Mouse (Mus musculus) adrenal gland (tissue): ENCODE results near the gene Tmc3.

Source experiments
- intact Hi-C: fragments of 180-260 bp; cut with DNase I; formaldehyde crosslinking; loops from one replicate; pipeline ENCODE4 v1.15.1; 2025

The Tmc3 gene

DNA sequence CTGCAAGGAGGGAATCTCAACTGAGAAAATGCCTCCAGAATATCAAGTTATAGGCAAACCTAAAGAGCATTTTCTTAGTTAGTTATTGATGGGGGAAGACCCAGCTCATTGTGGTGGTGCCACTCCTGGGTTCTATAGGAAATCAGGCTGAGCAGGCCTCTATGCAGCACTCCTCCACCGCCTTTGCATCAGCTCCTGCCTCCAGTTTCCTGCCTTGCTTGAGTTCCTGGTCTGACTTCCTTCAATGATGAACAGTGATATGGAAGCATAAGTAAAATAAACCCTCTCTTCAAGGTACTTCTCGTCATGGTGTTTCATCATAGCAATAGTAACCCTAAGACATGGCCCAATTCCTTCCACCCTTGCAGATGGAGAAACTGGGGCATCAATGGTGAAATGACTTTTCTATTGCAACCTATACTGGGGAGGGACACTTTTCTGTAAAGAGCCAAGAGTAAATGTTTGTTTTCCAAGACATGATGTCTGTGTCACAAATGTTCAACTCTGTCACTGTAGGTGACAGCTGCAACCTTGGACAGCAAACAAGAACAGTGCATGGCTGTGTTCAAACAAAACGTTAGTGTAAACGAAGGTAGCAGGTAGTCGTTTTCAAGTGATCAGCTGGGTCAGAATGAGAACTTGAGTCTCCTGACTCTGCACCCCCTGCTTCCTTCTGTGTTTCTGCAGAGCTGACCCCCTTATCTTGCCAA lies 83.4 kb downstream of the Tmc3 start:
- intact Hi-C loops = no loop called here

- intact Hi-C loops = no loop called here
These were observed 84.0 kb downstream of the Tmc3 start for GRCm38 (mm10) chr7:83668724-83669123.

DNA sequence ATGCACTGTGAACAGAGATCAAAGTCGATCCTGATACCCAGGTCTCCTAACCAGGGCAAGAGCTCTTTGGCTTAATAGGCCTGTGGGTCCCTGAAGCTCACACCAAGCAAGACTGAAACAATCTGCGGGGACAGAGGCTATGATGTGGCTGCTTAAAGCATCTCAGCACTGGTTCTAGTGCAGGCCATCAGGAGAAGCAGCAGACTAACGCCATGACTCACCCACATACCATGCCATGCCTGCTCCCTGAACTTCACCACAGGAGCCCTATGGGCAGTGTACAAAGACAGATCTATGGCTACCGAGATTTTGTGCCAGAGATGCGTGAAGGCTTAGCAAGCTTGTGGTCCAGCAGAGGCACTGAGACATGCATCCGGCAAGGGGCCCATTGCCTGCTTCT lies 86.8 kb downstream of the Tmc3 start:
- intact Hi-C loops = loop anchor here (5.0 to 10.0 kb wide), 3 partner anchors 103 to 213 kb away; partner anchors contain the start of genes Mesd and Tlnrd1
